Mouse (Mus musculus) skeletal muscle tissue, adult 2 months (tissue): Measurements from ENCODE around the gene Depdc7.

Experiments
- DNase-seq: peaks from one replicate; pipeline ENCODE4 v3.0.0-alpha.2; 2012; ENCODE audit warnings: low read depth, low spot score

Gene Depdc7

GRCm38 (mm10) chr2:104716279-104716678 is 26.4 kb downstream of the Depdc7 start, which contains the start of gene Pin1rt1:
Gene Pin1rt1 (minus strand): TSS chr2:104716379.
- DNase-seq = no peak

GRCm38 (mm10) chr2:104714254-104714691 is 28.4 kb downstream of the Depdc7 start:
- DNase-seq = peak; percentile 9

DNA sequence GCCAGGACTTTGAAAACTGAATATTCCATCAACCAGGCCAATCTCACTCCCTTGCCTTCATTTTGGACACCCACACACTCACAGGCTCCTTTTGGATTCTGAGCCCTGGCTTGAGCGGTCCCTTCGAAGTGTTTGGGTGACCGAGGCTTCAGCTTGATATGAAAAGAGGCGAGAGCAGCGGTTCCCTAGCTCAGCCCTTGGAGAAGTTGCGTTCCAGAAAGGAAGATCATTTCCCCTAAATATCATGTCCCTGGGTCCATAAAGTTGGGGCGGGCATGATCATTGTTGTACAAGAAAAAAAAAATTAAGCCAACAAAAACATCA is 30.2 kb downstream of the Depdc7 start:
- DNase-seq = no peak

GRCm38 (mm10) chr2:104711585-104712485 is 30.8 kb downstream of the Depdc7 start, which contains the start of gene Tcp11l1:
Gene Tcp11l1 (minus strand): TSS chr2:104712169.
- DNase-seq = peak; percentile 16

GRCm38 (mm10) chr2:104710670-104711370 is 31.9 kb downstream of the Depdc7 start:
- DNase-seq = no peak

DNA sequence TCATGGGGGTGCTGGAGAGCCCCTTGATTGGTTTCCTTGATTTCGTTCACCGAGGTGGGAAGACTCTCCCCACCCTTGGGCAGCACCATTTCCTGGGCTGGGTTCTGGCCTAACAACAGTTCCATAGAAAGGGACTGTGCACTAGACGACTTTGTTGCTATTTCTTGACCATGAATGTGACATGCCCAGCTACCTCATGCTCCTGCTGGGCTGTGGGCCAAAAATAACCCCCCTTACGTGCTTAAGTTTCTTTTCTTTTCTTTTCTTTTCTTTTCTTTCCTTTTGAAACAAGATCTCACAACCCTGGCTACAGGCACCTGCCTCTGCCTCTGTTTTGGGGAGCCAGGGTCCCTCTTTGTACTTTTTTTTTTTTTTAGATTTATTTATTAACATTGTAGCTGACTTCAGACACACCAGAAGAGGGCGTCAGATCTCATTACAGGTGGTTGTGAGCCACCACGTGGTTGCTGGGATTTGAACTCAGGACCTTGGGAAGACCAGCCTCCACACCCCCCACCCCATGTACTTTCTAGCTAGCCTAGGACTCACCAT is 32.8 kb downstream of the Depdc7 start:
- no peak for DNase-seq

- no peak for DNase-seq
These were observed 38.3 kb downstream of the Depdc7 start for GRCm38 (mm10) chr2:104704355-104704754.

- DNase-seq = no peak
These were observed 39.5 kb downstream of the Depdc7 start for GRCm38 (mm10) chr2:104703158-104703557.

DNA sequence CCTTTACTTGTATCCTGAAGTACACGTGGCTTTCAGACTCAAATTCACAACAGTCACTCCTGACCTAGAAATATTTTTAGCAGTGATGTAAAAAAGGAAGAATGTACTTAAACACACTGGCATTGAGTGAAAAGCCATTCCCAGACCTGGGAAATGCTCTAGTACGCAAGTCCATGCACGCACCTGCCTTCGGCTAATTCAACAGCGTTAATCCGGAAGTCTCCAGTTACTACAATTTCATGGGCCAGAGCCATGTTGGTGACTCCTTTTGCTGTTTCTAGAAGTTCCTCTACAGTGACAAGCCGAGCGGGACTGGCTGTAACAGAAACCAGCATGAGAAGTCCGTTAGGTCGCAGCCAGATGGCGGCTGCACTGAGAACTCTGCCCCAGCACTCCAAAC is 43.0 kb downstream of the Depdc7 start:
- DNase-seq = peak; percentile 13

DNA sequence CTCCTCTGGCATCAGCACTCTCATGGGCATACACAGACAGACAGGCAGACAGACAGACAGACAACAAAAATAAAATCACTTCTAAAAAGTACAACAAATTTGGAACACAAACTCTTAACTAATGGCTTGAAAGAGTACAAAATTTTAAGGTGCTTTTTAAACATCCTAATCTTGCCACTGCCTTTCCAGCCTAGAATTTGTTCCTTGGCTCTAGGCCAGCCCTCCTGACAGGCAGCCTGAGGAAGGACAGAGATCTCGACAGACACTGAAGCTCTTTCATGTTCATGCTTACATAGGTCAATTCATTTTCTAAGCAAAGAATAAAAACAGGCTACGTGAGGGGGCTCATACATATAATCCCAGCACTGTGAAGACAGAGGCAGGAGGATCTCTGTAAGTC is 50.1 kb downstream of the Depdc7 start:
- DNase-seq = no peak

DNA sequence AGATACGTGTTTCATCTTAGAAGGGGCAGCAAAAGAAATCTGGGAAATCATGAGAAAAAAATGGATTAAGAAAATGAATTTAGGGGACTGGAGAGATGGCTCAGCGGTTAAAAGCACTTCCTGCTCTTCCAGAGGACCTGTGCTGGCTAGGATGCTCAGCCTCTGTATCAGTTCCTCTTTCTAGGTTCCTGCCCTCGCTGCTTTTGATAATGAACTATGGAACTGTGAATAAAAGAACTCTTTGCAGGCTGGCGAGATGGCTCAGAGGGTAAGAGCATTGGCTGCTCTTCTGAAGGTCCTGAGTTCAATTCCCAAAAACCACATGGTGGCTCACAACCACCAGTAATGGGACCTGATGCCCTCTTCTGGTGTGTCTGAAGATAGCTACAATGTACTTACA is 52.0 kb downstream of the Depdc7 start:
- no peak for DNase-seq

- no peak for DNase-seq
These were observed 54.0 kb downstream of the Depdc7 start for GRCm38 (mm10) chr2:104688724-104689123.

DNA sequence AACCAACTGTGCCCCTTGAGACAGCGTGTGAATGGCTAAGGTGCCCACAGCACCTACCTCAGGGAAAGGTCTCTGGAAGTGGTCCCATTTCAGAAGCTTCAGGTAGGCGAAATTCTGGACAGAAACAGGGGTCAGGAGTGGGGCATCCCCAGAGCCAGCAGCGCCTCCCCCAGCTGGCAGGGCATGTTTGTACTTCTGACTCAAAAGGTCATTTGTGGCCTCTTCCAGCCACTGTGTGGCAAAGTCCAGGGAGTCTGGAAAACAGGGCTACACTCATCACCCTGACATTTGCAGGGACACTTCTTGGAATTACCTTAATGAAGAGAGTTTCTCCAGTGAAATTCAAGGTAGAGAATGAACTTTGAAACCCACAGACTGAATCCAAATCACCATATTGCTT is 54.4 kb downstream of the Depdc7 start:
- no peak for DNase-seq

DNA sequence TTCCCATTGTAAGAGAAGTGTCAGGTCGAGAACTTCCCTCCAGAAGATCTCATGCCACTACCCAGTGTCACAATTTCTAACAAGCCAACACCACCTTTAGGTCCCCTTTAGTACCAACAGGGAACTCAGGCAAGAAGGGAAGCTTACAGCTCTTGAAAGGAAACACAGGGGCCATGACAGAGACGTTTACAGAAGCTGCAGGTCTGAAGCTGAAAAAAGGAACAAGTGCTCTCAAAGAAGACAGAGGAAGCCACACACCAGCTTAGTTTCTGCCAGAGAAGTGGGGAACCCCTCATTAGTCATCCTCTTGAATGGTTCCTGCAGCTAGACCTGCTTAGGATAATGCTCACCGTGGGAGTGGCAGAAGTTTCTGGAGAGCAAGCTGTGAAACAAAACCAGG is 55.4 kb downstream of the Depdc7 start:
- DNase-seq = no peak

DNA sequence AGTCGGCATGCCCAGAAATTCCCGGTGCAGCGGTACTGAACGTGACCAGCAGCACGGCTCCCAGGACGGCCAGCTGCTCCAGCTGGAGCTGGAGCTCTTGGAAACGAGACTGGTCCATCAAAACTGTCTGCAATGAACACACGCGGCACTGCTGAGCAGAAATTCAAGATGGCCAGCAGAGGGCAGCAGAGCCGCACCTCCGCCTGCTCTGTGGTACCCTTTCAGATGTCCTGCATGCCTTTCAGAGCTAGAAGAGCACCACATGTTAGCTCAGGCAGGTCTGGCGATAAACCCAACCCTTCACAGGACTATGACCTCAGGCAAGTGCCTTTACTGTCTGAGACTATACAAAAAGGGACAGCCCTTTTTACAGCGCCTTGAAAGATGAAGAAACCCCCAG is 57.3 kb downstream of the Depdc7 start:
- peak; percentile 65 for DNase-seq

- DNase-seq = no peak
These were observed 57.9 kb downstream of the Depdc7 start for GRCm38 (mm10) chr2:104684771-104685170.

DNA sequence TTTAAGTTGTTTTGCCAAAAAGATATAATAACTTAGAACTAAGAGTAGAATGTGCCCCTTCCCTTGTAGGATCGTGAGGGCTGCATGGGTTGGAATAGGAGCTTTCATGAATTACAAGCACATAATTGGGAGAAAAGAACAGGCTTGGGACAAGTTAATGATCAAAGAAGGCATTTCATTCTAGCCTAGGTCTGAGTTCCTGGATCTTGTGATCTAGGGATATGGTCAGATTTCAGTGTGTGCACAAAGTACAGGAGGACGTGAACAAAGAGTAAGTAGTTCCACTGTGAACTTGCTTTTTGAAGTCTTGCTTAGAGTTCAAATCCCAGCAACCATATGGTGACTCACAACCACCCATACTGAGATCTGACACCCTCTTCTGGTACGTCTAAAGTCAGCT is 65.4 kb downstream of the Depdc7 start:
- no peak for DNase-seq
